Mouse (Mus musculus): ENCODE data around the gene Ms4a6c.
"Not testable (repeated sequence)": the region's sequence is repeated elsewhere in the genome, so short reads cannot be mapped to it uniquely, and the experiment has no call there.

- not testable (repeated sequence) for TF ChIP-seq CTCF (IDR thresholded peaks at IDR 0.05; ENCODE audit: low read depth, low read length); EP300 (IDR thresholded peaks at IDR 0.05; ENCODE audit: insufficient read depth, low read depth, low read length); POLR2A (IDR thresholded peaks at IDR 0.05; ENCODE audit: insufficient read depth, low read length)
Observed at GRCm38 (mm10) chr19:11459041-11459440, 10.1 kb upstream of the Ms4a6c start.

All from ES-Bruce4 (cell line).